Mouse (Mus musculus) adrenal gland, adult (tissue): ENCODE results near the gene Cmklr1.
"Not testable (repeated sequence)": the region's sequence is repeated elsewhere in the genome, so short reads cannot be mapped to it uniquely, and the experiment has no call there.

Source experiments
- DNase-seq, 2 experiments: peaks; one replicate each; pipeline ENCODE4 v3.0.0; 2022 to 2023; ENCODE audit warnings: low spot score in 1 of 2; ENCODE audit not compliant: inconsistent age in 2 of 2

The Cmklr1 gene

DNA sequence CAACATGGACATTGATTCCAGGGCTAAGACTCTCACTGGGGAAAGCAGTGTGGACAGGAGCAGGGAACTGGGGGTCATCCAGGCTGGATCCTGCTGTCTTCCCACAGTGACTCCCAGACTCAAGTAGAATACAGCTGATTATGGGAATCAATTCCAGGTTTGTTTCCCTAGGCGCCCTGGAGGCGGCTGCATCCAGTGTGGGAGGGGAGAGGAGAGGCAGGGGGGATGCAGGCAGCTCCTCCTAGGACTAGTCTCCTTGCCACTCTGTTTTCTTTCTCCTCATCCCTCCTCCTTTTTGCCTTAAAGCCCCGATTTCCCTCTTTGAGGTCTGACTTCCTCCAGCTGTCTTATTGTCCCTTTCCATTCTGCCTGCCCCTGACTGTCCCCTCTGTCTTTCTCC is 59.1 kb downstream of the Cmklr1 start:
- DNase-seq, result no peak

DNA sequence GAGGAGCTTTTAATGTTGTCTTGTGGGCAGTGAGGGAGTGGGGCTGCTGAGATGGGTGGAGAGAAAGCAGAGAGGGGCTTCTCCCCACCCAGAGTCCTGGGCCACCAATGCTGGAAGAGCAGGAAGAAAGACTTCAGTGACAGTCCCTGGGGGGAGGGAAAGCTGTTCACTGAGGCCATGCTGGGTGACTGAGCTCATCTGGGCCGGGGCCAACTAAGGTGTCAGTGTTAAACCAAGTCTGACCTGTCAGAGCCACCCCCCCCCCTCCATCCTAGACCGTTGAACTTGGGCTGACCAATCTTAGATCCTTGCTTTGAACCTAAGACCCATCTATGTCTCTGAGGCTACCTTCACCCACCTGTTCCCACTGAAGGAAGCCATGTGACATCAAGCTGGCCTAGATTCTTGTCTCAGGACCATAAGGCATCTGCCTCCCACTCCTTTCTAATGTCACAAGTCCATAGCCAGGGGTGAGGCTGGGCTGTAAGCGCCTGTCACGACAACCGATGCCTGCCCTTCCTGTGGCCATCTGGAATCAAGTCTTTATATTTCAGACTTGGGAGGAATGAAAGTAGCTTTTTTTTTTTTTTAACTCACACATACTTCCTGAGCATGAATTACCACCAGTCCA is 60.1 kb downstream of the Cmklr1 start:
- DNase-seq, result no peak

DNA sequence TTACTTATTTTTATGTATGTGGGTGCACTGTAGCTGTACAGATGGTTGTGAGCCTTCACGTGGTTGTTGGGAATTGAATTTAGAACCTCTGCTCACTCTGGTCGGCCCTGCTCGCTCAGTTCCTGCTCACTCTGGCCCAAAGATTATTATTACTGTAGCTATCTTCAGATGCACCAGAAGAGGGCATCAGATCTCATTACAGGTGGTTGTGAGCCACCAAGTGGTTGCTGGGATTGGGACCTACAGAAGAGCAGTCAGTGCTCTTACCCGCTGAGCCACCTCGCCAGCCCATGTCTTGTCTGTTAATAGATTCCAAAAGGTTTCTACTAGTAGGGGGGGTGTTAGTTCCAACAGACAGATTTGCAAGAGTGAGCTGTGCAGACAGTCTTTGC is 63.8 kb downstream of the Cmklr1 start:
- DNase-seq, result peak in 1 of 2 experiments; percentile 37

DNA sequence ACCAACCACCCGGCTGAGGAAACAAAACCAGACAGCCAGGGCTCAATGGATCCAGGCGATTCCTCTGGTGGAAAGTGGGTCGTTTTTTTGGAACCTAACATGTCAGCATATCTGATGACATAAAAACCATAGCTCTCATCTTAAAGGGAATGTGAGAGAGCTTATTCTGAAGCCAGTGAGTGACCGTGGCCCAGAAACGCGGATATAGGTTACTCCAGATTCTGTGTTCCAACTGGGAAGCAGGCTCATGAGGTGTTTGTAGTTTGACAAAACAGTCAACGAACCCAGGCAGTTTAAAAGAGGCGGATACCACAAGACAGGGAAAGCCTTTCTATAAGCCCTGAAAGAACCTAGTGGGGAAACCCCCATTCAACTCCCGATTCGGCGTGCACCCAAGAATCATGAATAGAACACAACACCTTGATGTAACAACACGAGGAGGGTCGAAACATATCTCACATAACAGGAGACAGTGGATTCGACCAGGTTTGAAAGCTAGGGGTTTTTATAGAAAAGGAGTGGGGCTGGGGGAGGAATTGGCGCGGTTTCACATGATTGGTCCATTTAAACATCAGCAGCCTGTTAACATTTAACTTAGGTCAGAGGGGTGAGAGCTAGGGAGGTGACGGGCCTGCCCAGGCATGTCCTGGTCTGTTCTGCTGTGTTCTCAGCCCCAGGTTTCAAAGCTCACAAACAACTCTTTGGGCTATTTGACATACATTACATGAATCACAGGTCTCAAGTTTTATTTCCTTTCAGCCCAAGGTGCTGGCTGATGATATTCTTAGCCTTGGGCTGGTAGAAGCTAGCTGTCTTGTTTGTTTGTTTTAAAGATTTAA is 64.4 kb downstream of the Cmklr1 start:
- not testable (repeated sequence) for DNase-seq

DNA sequence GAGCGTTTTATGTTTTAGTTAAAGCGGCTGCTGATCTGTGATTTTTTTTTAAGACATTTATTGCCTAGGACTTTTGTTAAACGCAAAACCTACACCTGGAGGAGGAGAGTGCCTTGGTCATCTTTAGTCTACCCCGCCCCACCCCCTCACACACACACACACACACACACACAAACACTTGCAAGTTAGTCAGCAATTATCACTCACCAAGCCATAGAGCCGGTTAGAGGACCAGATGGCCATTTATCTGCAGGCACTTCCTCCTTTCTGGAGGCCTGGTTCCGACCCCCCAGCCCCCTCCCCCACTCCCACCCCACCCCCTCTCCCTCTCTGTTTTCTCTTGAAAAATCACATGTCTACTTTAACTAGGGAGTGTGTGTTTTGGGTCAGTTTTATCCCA is 65.8 kb downstream of the Cmklr1 start:
- no peak for DNase-seq

DNA sequence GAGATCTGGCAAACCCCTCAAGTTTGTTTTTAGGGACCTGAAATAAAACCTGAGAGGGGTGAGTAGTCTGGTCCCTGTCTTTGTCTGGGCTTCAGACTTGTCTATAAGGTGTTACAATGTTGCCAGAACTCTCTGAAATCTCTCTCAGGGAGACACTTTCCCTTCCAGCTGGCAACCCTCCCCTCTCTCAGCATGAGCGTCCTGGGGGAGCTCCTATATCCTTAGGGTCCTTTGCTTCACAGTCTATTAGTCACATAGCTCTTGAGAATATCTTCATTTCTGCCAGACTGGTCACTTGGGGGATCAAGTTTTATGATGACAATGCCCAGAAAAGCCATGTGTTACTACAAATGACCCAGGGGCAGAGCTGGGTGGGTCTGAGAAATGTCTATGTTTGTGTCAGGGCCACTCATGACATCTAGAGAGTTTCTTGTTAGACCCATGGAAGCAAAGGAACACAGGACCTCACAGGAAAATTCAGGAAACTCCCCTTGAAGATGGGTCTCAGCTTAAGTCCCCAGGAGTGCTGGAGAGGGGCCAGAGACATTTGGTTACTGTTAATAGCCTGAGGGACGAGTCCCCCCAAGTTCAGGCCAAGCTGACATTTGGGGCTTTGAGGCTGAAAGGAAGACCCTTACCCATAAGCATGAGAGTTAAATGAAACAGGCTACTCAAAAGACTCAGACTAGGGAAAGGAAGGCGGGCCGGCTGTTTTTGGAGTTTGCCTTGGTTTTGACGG is 66.6 kb downstream of the Cmklr1 start:
- no peak for DNase-seq

DNA sequence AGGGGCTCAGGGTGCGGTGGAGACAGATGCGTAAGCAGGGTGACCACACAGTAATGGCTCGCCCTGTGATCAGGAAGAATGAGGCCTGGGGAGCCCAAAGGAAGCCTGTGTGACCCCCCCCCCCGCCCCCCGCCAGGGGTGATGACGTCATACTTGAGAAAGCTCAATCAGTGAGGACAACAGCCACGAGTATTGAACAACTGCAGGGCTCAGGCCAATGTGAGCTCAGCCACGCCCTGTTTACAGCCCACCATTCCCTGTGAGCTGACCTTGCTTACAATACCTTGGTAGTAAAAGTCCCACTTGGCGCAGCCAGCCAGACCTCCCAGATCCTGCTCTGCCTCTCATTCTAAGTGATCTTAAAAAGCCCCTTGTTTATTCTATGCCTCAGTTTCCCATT is 69.4 kb downstream of the Cmklr1 start:
- no peak for DNase-seq

DNA sequence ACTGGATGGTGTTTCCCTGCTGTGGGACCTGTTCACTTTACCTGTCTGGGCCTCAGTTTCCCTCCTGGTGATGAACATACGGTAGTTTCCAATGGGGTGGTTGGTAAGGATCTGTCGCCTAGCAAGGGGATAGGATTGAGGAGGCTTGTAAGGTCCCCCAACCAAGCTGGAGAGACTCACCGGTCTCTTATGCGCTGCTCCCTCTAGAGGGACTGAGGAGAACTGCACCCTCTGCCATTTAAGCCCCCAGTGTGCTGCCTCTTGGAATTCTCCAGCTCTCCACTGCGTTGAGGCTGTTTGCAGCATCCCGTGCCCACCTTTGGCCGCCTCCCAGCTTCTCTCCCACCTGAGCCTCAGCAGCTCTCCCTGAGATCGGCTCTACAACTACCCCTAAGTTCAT is 70.0 kb downstream of the Cmklr1 start:
- DNase-seq, result no peak

DNA sequence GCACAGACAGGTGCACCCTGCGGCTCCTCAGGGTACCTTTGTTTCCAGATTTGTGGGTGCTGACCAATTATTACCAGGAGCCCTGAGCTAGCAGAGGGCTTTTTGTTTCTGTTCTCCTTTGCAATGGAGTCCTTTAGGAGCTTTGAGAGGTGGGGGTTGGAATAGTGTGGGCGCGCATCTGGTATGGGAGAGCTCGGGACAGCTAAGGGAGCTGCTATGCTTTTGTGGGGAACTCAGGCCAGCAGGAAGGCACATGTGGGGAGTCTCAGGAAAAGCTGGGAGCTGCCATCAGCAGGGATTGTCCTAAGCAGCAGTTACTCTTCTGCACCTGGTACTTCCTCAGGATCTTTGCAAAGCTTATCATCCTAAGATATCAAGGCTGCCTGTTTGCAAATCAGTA is 71.1 kb downstream of the Cmklr1 start:
- no peak for DNase-seq

DNA sequence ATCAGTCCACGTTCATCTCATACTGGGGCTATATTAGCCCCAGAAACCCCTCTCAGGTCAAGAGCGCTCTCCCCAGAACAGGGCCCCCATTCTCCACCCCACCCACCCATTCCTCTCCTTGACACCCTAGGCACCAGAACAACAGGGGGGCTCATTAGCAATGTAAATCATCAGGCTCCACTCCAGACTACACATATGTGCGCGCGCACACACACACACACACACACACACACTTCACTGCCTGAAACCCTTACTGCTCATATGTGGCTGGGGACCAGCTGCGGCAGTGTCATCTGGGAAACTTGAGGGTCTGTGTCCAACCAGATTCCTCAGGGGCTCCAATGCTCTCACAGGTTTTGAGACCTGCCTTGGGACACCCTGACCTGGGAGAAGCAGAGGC is 71.8 kb downstream of the Cmklr1 start:
- DNase-seq, result no peak

DNA sequence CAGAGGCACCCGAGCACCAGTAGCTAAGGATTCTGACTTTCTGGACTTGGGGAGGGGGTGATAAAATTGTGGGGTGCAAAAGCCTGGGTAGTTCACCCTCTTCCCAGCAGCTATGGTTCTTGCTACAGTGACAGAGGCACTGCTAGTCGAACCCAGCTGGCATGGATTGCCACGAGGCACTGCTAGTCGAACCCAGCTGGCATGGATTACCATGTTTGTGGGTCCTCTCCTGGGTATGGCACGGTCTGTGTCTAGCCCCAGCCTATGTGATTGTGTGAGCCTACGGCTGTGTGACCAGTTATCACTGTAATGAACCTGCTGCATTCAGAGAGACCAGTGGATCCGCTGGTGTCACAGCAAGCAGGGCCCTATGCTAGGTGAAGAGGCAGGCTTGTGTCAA is 72.7 kb downstream of the Cmklr1 start:
- no peak for DNase-seq

DNA sequence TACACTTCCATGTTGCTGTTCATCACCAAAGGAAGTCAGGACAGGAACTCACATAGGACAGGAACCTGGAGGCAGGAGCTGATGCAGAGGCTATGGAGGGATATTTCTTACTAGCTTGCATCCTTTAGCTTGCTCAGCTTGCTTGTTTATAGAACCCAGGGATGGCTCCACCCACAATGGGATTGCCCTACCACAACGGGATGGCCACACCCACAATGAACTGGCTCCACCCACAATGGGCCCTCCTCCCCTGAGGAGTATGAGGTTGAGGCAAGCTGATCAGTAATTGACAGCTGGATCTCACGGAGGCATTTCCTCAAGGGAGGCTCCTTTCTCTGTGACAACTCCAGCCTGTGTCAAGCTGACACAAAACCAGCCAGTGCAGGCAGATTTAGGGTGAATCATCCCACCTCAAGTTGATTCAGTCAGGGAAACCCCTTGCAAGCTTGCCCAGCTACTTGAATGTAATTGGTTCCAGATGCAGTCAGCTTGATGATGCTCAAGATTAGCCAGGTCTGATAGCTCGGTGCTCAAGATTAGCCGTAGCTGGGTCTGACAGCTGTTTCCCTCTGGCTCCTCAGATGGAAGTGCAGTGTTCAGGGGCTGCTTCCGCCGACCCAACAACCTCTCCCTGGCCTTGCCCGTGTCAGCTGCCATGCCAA is 80.0 kb downstream of the Cmklr1 start:
- no peak for DNase-seq

DNA sequence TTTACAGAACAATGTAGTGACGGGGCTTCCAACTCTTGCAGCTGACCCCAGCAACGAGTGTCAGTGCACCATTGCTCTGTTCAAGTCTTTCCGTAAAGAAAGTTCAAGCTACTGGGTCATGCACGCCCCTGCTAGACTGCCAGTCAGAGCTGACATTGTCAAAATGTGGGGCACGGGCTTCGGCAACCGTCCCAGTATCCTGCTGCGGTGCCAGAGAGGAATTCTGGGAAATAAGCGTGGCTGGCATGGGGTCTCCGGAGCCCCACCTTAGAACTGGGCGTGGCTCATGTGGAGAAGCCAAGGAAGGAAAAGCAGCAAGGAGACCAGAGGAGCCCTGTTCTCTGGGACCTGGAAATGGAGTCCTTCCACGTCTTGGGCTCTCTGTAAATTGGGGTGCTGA is 84.4 kb downstream of the Cmklr1 start:
- DNase-seq, result no peak

DNA sequence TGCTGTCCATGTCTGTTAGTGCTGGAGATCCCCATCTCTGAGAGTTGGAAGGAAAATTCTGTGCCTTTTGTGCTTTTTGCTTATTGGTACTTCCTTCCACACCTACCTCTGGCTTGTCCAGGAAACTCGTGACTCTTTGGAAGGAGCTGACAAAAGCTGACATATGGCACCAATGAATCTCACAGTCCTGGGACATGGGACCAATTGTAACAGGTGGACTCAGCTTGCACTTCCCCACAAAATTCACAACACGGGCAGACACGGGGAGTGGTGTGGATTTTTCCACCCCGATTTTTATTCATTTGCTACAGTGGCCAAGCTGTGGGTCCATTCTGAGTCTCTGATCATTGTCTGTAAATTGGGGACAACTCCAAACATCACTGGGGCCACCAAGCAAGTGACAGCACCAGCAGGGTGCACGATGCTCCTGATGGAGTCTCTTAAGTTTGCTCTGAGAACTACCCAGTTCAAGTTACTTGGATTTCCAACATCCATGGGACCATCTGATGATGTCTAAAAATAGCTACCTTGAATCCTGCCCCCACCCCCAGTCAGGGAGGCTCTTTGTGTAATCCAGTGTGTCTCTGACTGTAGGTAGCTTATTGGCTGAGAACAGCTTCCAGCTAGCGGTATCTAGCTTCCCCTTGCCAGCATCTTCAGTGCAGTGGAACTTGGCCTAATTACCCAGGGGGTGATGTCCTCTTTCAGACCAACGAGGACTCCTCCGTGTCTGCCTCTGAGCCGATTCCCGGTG is 84.9 kb downstream of the Cmklr1 start:
- DNase-seq, result no peak

DNA sequence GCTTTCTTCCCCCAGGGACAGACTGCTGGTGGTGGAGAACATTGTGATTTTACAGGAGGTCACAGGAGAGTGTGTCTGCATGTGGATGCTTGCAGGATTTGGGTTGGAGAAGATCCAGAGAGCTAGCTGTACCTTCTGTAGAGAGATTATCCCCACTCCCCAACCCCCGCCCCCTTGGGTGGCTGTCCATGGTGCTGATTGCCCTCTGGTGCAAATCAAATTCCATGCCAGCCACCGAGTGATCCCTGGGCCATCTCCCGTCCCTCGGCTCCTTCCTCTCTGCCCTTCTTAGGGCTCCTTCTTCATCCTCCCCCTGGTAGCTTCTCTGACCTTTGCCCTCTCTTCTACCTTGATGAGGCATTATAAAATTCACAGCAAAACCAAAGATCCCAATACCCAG is 85.8 kb downstream of the Cmklr1 start:
- no peak for DNase-seq
